Mouse (Mus musculus) kidney, adult 2 months (tissue): ENCODE data around the gene Hs3st2.

Experiments used
- CTCF ChIP-seq: fragments of 200-500 bp; conservative IDR thresholded peaks from 2 replicates; pipeline ENCODE4 v1.5.1; 2011; ENCODE audit warnings: low read depth, mild to moderate bottlenecking, control low read depth, low read length, moderate library complexity, mixed read lengths; ENCODE audit not compliant: insufficient read depth, insufficient read length
- POLR2A ChIP-seq: fragments of 200-500 bp; IDR thresholded peaks from one replicate; pipeline ENCODE4 v1.6.1; 2011; ENCODE audit warnings: low read depth, low read length, control low read depth

- TF ChIP-seq POLR2A (no peak), CTCF (no peak; the same call in 1 of the 2 replicates)
Observed at GRCm38 (mm10) chr7:121539405-121540275, 148.0 kb downstream of the Hs3st2 start.
